1 mouse cellular context compared by ENCODE assay signal in the genomic region with DNA sequence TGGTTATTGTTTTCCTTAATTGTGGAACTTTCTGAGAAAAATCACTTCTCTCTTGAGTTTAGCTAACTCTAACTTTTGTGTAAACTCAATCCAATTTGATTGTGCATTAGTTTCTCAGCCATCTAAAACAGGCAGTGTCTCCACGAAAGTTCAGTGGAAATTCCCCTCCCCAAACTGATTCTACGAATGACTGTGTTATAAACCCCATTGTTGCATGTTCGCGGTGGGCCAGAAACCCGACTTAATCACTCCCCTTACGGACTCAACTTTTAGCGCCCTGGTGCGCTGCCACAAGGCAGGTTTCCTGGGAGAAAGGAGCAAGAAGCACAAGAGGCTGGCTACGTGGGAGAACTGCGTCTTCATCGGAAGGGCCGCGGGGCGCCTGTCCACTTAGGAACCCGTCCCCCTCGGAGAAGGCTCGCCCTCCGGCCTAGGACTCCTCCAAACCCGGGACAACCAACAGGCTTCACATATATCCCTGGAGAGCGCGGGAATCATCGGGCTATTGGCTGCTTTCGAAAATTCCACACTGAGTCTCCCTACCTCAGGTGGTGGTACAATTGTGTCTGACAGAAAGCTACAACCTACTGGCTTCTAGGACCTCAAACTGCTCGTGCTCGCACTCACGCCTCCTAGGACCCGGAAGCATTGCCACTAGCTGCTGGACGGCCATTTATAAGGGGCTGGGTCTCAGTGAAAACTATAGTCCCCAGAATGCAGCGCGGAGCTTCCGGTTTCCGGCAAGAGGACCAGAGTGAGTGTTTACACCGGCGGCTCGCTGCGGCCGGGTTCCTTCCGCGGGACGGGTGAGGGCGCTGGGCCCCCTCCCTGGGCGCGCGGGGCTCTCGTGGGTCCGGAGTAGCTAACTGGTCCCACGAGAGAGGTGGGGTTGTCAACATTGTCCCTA.
TF ChIP-seq lines count a peak whose summit lies in the region.

Gene Ubl7 (plus strand): TSS at position 726 of the 907 bp plus-strand sequence.

TF ChIP-seq in myocyte, 11 proteins besides CTCF, POLR2A, EP300 and RAD21 (continued from another document):
- TF ChIP-seq MYOG (IDR thresholded peaks at IDR 0.05; ENCODE audit: control insufficient read depth in 1 of 3, insufficient read depth in 1 of 3, insufficient read length in 2 of 3, low read depth in 2 of 3) (no peak), POLR2AphosphoS2 (IDR thresholded peaks at IDR 0.05; ENCODE audit: insufficient read length, low read depth) (peak; percentile 84), TCF3 (IDR thresholded peaks at IDR 0.05; ENCODE audit: insufficient read length, low read depth) (no peak), MYOD1 (IDR thresholded peaks at IDR 0.05; ENCODE audit: control insufficient read depth in 1 of 3, insufficient read length in 2 of 3, low read depth in 2 of 3) (no peak)
